Mouse (Mus musculus) MEL (cell line): ENCODE results near the gene Rnf167. TPM values are rescaled to one million over a fixed set of nuclear protein-coding genes. Genes with fewer than 3 reads are reported as not detected.

ENCODE experiments used
- DNase-seq: peaks from one replicate; pipeline ENCODE4 v3.0.0; 2011; ENCODE audit warnings: low read depth, low spot score
- H3K27ac ChIP-seq: 2 replicates; pipeline ENCODE4 v1.5.1; 2012; ENCODE audit warnings: low read depth, mild to moderate bottlenecking, control low read depth, low read length, moderate library complexity; ENCODE audit not compliant: control insufficient read depth
- H3K27me3 ChIP-seq, 2 experiments: fragments of 150-350 bp in 1 of 2; sonication (generic) in 1 of 2; 2 replicates each; pipeline ENCODE4 v1.6.1; 2012; ENCODE audit warnings: low read length in 2 of 2, mild to moderate bottlenecking in 2 of 2, improper control_type of control experiment in 1 of 2, moderate library complexity in 1 of 2; ENCODE audit not compliant: insufficient read depth in 2 of 2, control insufficient read depth in 1 of 2
- H3K36me3 ChIP-seq, 2 experiments: 2 replicates each; pipeline ENCODE4 v1.6.1; 2012 to 2014; ENCODE audit warnings: low read length in 2 of 2, improper control_type of control experiment in 1 of 2, inconsistent platforms in 1 of 2, mild to moderate bottlenecking in 1 of 2; ENCODE audit not compliant: insufficient read depth in 2 of 2, control insufficient read depth in 1 of 2
- H3K4me1 ChIP-seq, 2 experiments: fragments of 150-350 bp in 1 of 2; sonication (generic) in 1 of 2; 2 replicates each; pipeline ENCODE4 v1.6.1; 2012; ENCODE audit warnings: low read length in 2 of 2, improper control_type of control experiment in 1 of 2, mild to moderate bottlenecking in 1 of 2; ENCODE audit not compliant: insufficient read depth in 2 of 2, control insufficient read depth in 1 of 2
- H3K4me3 ChIP-seq, 2 experiments: fragments of 150-350 bp in 1 of 2; sonication (generic) in 1 of 2; 2 replicates each; pipeline ENCODE4 v1.5.1; 2012; ENCODE audit warnings: low read depth in 2 of 2, low read length in 2 of 2, mild to moderate bottlenecking in 2 of 2, moderate library complexity in 2 of 2, control low read depth in 1 of 2, improper control_type of control experiment in 1 of 2; ENCODE audit not compliant: control insufficient read depth in 1 of 2, insufficient read depth in 1 of 2
- H3K79me2 ChIP-seq: 2 replicates; pipeline ENCODE4 v1.6.1; 2012; ENCODE audit warnings: mild to moderate bottlenecking, low read length, moderate library complexity; ENCODE audit not compliant: control insufficient read depth, poor library complexity, insufficient read depth
- H3K9ac ChIP-seq: 2 replicates; pipeline ENCODE4 v1.6.1; 2012; ENCODE audit warnings: low read depth, mild to moderate bottlenecking, control low read depth, low read length, moderate library complexity; ENCODE audit not compliant: control insufficient read depth, poor library complexity, severe bottlenecking
- H3K9me3 ChIP-seq: fragments of 150-350 bp; sonication (generic); replicated peaks from 2 replicates; pipeline ENCODE4 v1.6.1; 2012; ENCODE audit warnings: mild to moderate bottlenecking, low read length, improper control_type of control experiment, moderate library complexity; ENCODE audit not compliant: insufficient read depth
- BHLHE40 ChIP-seq: IDR thresholded peaks from 2 replicates; pipeline ENCODE4 v1.6.1; 2012; ENCODE audit warnings: low read depth, mild to moderate bottlenecking, inconsistent platforms, low read length, improper control_type of control experiment, borderline replicate concordance
- CHD1 ChIP-seq: IDR thresholded peaks from 2 replicates; pipeline ENCODE4 v1.6.1; 2012; ENCODE audit warnings: low read depth, mild to moderate bottlenecking, inconsistent platforms, low read length, improper control_type of control experiment
- CHD2 ChIP-seq: IDR thresholded peaks from 2 replicates; pipeline ENCODE4 v1.6.1; 2011; ENCODE audit warnings: low read length, improper control_type of control experiment
- CTCF ChIP-seq, 3 experiments: IDR thresholded peaks in 2 of 3; conservative IDR thresholded peaks in 1 of 3; 2 replicates each; pipeline ENCODE4 v1.5.1; 2011 to 2012; ENCODE audit warnings: low read length in 3 of 3, low read depth in 2 of 3, mild to moderate bottlenecking in 2 of 3, improper control_type of control experiment in 1 of 3, inconsistent platforms in 1 of 3, mixed read lengths in 1 of 3, moderate library complexity in 1 of 3; ENCODE audit not compliant: control insufficient read depth in 1 of 3, insufficient read depth in 1 of 3, poor library complexity in 1 of 3, severe bottlenecking in 1 of 3
- ELF1 ChIP-seq: IDR thresholded peaks from 2 replicates; pipeline ENCODE4 v1.6.1; 2014; ENCODE audit warnings: low read depth, mild to moderate bottlenecking, inconsistent platforms, low read length, improper control_type of control experiment, moderate library complexity
- ETS1 ChIP-seq: IDR thresholded peaks from 2 replicates; pipeline ENCODE4 v1.6.1; 2012; ENCODE audit warnings: low read depth, mild to moderate bottlenecking, inconsistent platforms, low read length, improper control_type of control experiment, moderate library complexity
- HCFC1 ChIP-seq: IDR thresholded peaks from 2 replicates; pipeline ENCODE4 v1.6.1; 2012; ENCODE audit warnings: low read depth, mild to moderate bottlenecking, inconsistent platforms, low read length, improper control_type of control experiment, moderate library complexity
- JUND ChIP-seq: IDR thresholded peaks from 2 replicates; pipeline ENCODE4 v1.6.1; 2011; ENCODE audit warnings: low read depth, mild to moderate bottlenecking, improper control_type of control experiment, low read length
- MAFK ChIP-seq: IDR thresholded peaks from 2 replicates; pipeline ENCODE4 v1.6.1; 2011; ENCODE audit warnings: low read depth, mild to moderate bottlenecking, low read length, improper control_type of control experiment, borderline replicate concordance
- MAX ChIP-seq: IDR thresholded peaks from 2 replicates; pipeline ENCODE4 v1.6.1; 2011; ENCODE audit warnings: low read length, improper control_type of control experiment
- MAZ ChIP-seq: IDR thresholded peaks from 2 replicates; pipeline ENCODE4 v1.6.1; 2012; ENCODE audit warnings: low read depth, mild to moderate bottlenecking, inconsistent platforms, low read length, improper control_type of control experiment
- MEF2A ChIP-seq: IDR thresholded peaks from 2 replicates; pipeline ENCODE4 v1.6.1; 2014; ENCODE audit warnings: low read depth, mild to moderate bottlenecking, inconsistent platforms, low read length, improper control_type of control experiment; ENCODE audit not compliant: poor library complexity, insufficient replicate concordance, severe bottlenecking; ENCODE audit errors: extremely low read depth
- MYB ChIP-seq: IDR thresholded peaks from 2 replicates; pipeline ENCODE4 v1.6.1; 2011; ENCODE audit warnings: mild to moderate bottlenecking, low read depth, low read length, improper control_type of control experiment
- NELFE ChIP-seq: IDR thresholded peaks from 2 replicates; pipeline ENCODE4 v1.6.1; 2011; ENCODE audit warnings: low read depth, low read length, improper control_type of control experiment
- NRF1 ChIP-seq: IDR thresholded peaks from 2 replicates; pipeline ENCODE4 v1.6.1; 2014; ENCODE audit warnings: low read depth, mild to moderate bottlenecking, inconsistent platforms, low read length, improper control_type of control experiment, moderate library complexity; ENCODE audit not compliant: poor library complexity, insufficient read depth, severe bottlenecking
- POLR2A ChIP-seq, 2 experiments: IDR thresholded peaks; 2 replicates each; pipeline ENCODE4 v1.6.1; 2011 to 2012; ENCODE audit warnings: low read length in 2 of 2, mild to moderate bottlenecking in 2 of 2, control low read depth in 1 of 2, improper control_type of control experiment in 1 of 2, low read depth in 1 of 2, moderate library complexity in 1 of 2; ENCODE audit not compliant: control insufficient read depth in 1 of 2, insufficient read depth in 1 of 2, poor library complexity in 1 of 2
- POLR2AphosphoS2 ChIP-seq: IDR thresholded peaks from 2 replicates; pipeline ENCODE4 v1.6.1; 2011; ENCODE audit warnings: low read length, improper control_type of control experiment
- RAD21 ChIP-seq: IDR thresholded peaks from 2 replicates; pipeline ENCODE4 v1.6.1; 2011; ENCODE audit warnings: mild to moderate bottlenecking, low read depth, low read length, improper control_type of control experiment
- RCOR1 ChIP-seq: IDR thresholded peaks from 2 replicates; pipeline ENCODE4 v1.6.1; 2012; ENCODE audit warnings: low read depth, mild to moderate bottlenecking, inconsistent platforms, low read length, improper control_type of control experiment
- SIN3A ChIP-seq: IDR thresholded peaks from 2 replicates; pipeline ENCODE4 v1.6.1; 2012; ENCODE audit warnings: low read length, improper control_type of control experiment, inconsistent platforms
- SMC3 ChIP-seq: IDR thresholded peaks from 2 replicates; pipeline ENCODE4 v1.6.1; 2011; ENCODE audit warnings: low read depth, low read length, improper control_type of control experiment
- TAL1 ChIP-seq: IDR thresholded peaks from 2 replicates; pipeline ENCODE4 v1.6.1; 2012; ENCODE audit warnings: mild to moderate bottlenecking, inconsistent platforms, low read length, moderate library complexity, mixed read lengths
- TCF12 ChIP-seq: IDR thresholded peaks from 2 replicates; pipeline ENCODE4 v1.6.1; 2014; ENCODE audit warnings: low read depth, mild to moderate bottlenecking, inconsistent platforms, low read length, improper control_type of control experiment, moderate library complexity
- UBTF ChIP-seq: IDR thresholded peaks from 2 replicates; pipeline ENCODE4 v1.6.1; 2012; ENCODE audit warnings: low read depth, mild to moderate bottlenecking, inconsistent platforms, low read length, improper control_type of control experiment, moderate library complexity, borderline replicate concordance; ENCODE audit not compliant: insufficient read depth
- USF1 ChIP-seq: IDR thresholded peaks from 2 replicates; pipeline ENCODE4 v1.6.1; 2014; ENCODE audit warnings: low read depth, mild to moderate bottlenecking, inconsistent platforms, low read length, improper control_type of control experiment, moderate library complexity
- ZC3H11A ChIP-seq: IDR thresholded peaks from 2 replicates; pipeline ENCODE4 v1.6.1; 2012; ENCODE audit warnings: low read depth, mild to moderate bottlenecking, inconsistent platforms, low read length, improper control_type of control experiment
- ZKSCAN1 ChIP-seq: IDR thresholded peaks from 2 replicates; pipeline ENCODE4 v1.6.1; 2012; ENCODE audit warnings: low read depth, mild to moderate bottlenecking, inconsistent platforms, low read length, improper control_type of control experiment, moderate library complexity
- ZMIZ1 ChIP-seq: IDR thresholded peaks from 2 replicates; pipeline ENCODE4 v1.6.1; 2012; ENCODE audit warnings: low read depth, mild to moderate bottlenecking, inconsistent platforms, low read length, improper control_type of control experiment, moderate library complexity
- ZNF384 ChIP-seq: IDR thresholded peaks from 2 replicates; pipeline ENCODE4 v1.6.1; 2012; ENCODE audit warnings: low read depth, mild to moderate bottlenecking, inconsistent platforms, low read length, improper control_type of control experiment
- polyA plus RNA-seq, 2 experiments: library from polyadenylated mRNA; stranded (reverse) in 1 of 2; unstranded in 1 of 2; fragments of >175 nt in 1 of 2; fragments of >200 nt in 1 of 2; gene quantifications; 2 replicates each; pipeline versions ENCODE4 v1.2.1 to v1.2.4; 2012; ENCODE audit warnings: low replicate concordance in 2 of 2, low read depth in 1 of 2; ENCODE audit not compliant: insufficient read length in 2 of 2, insufficient read depth in 1 of 2, missing spikeins in 1 of 2
- total RNA-seq: library from RNA; depleted of rRNA; stranded (reverse); fragments of 300-350 nt; gene quantifications from 2 replicates; pipeline ENCODE4 v1.2.3, GENCODE M21; 2012

Rnf167 gene
- total and polyA plus RNA-seq, 3 experiments, result 31.4 to 44.4 TPM; not detected in 1

GRCm38 (mm10) chr11:70619101-70619500, 27.9 kb upstream of the Rnf167 start, which contains the start of gene Chrne:
TSS of gene Chrne (minus strand) at chr11:70619216.
- H3K9me3 ChIP-seq, result no peaks in the 10 kb centered on the region
- H3K4me1 ChIP-seq, result peaks cover 8 to 12% of the 10 kb centered on the region in 2 experiments
- no peak within 1 kb of the TSS for H3K9ac ChIP-seq
- no peak within 1 kb of the TSS for H3K4me3 ChIP-seq
- H3K27me3 ChIP-seq, result no peaks in the 10 kb centered on the region
- H3K36me3 ChIP-seq, result peaks cover 0 to 12% of the 10 kb centered on the region in 2 experiments; a peak in 2 of 4 replicates
- TF ChIP-seq NELFE (no peak), MEF2A (no peak), USF1 (no peak), NRF1 (no peak), MAZ (no peak), RCOR1 (no peak), MAX (no peak), BHLHE40 (no peak), ETS1 (no peak), ELF1 (no peak), MAFK (no peak), ZC3H11A (no peak), CHD1 (no peak), HCFC1 (no peak), SIN3A (no peak), POLR2A (IDR thresholded peaks at IDR 0.05; ENCODE audit: control insufficient read depth in 1 of 2, insufficient read depth in 1 of 2, low read depth in 1 of 2, low read length in 2 of 2, poor library complexity in 1 of 2) (no peak)
- no peaks in the 10 kb centered on the region for H3K79me2 ChIP-seq
- no peak for DNase-seq
- H3K27ac ChIP-seq, result no peak within 1 kb of the TSS

- H3K36me3 ChIP-seq, result peaks cover 0 to 12% of the 10 kb centered on the region in 2 experiments; a peak in 2 of 4 replicates
- no peak overlapping the region for H3K9ac ChIP-seq
- no peaks in the 10 kb centered on the region for H3K9me3 ChIP-seq
- peak overlapping the region; percentile 55 for H3K27ac ChIP-seq
- DNase-seq, result peak; percentile 95
- no peaks in the 10 kb centered on the region for H3K79me2 ChIP-seq
- no peaks in the 10 kb centered on the region for H3K27me3 ChIP-seq
- H3K4me1 ChIP-seq, result peaks cover 5 to 12% of the 10 kb centered on the region in 2 experiments
- H3K4me3 ChIP-seq, result no peak overlapping the region
- TF ChIP-seq BHLHE40 (no peak), HCFC1 (0 out of 2 replicates have a peak, but pooled peaks have one; percentile 37), MEF2A (no peak), JUND (no peak), ETS1 (peak; percentile 59), POLR2AphosphoS2 (no peak), TAL1 (no peak), RCOR1 (peak; percentile 41; the same call in 1 of the 2 replicates), NRF1 (no peak), CHD2 (no peak), SMC3 (peak; percentile 23; the same call in 1 of the 2 replicates), MYB (no peak), ZKSCAN1 (0 out of 2 replicates have a peak, but pooled peaks have one; percentile 29), CTCF (IDR thresholded peaks at IDR 0.05 in 2 of 3, conservative IDR thresholded peaks at IDR 0.05 in 1 of 3; ENCODE audit: control insufficient read depth in 1 of 3, insufficient read depth in 1 of 3, low read depth in 2 of 3, low read length in 3 of 3, poor library complexity in 1 of 3, severe bottlenecking in 1 of 3) (peak in 1 of 3 experiments; percentile 22; a peak in 1 of 6 replicates), MAZ (no peak; the same call in 1 of the 2 replicates), ELF1 (peak; percentile 36; the same call in 1 of the 2 replicates), RAD21 (no peak), UBTF (no peak), MAFK (no peak), TCF12 (no peak), ZMIZ1 (no peak), ZNF384 (no peak)
Measured at GRCm38 (mm10) chr11:70621972-70622814, 24.8 kb upstream of the Rnf167 start.
